Mouse (Mus musculus): ENCODE data around the gene Slc22a2. TPM values are rescaled to one million over a fixed set of nuclear protein-coding genes. Genes with fewer than 3 reads are reported as not detected.

Slc22a2 gene
- polyA plus RNA-seq, 1 experiment from 2014 or later: 1.5 TPM

- H3K9me3 ChIP-seq (ENCODE audit: control insufficient read depth, low read length): no peaks in the 10 kb centered on the region
- DNase-seq (ENCODE audit: low spot score): no peak
- H3K36me3 ChIP-seq (replicated peaks; ENCODE audit: control insufficient read depth, insufficient read depth): no peaks in the 10 kb centered on the region
- no peak overlapping the region for H3K27ac ChIP-seq
- no peak for ATAC-seq (ENCODE audit: low FRiP score)
- H3K4me1 ChIP-seq (replicated peaks; ENCODE audit: control insufficient read depth, insufficient read depth, low read length): no peaks in the 10 kb centered on the region
- H3K4me2 ChIP-seq (replicated peaks): no peak overlapping the region
- 71% methylated on average over 3 of the region's 3 CpGs for WGBS
- H3K9ac ChIP-seq: no peak overlapping the region
- H3K4me3 ChIP-seq (replicated peaks; ENCODE audit: low read length): no peak overlapping the region
- H3K27me3 ChIP-seq (ENCODE audit: control insufficient read depth, insufficient read depth, low read length): no peaks in the 10 kb centered on the region
Measured at GRCm38 (mm10) chr17:12654061-12654460, 70.1 kb downstream of the Slc22a2 start.

DNA sequence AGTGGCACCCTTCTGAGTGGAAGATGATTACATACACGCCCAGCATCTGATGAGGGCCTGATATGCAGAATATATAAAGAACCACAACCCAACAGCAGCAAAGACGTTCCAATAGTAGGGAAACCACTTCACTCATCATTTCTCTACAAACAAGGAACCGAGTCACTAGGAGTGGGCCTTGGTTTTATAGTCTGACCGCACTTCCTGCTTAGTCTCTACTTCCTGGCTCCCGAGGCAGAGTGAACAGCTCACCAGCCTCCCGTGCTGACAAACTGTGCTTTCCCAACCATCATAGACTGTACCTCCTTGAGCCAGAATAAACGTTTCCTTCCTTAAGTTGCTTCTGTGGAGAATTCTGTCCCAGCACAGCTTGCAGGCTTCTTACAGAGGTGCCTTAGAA, 71.9 kb downstream of the Slc22a2 start:
- H3K9me3 ChIP-seq (ENCODE audit: control insufficient read depth, low read length): no peaks in the 10 kb centered on the region
- no peak overlapping the region for H3K4me3 ChIP-seq (replicated peaks; ENCODE audit: low read length)
- H3K4me1 ChIP-seq (replicated peaks; ENCODE audit: control insufficient read depth, insufficient read depth, low read length): no peaks in the 10 kb centered on the region
- H3K36me3 ChIP-seq (replicated peaks; ENCODE audit: control insufficient read depth, insufficient read depth): no peaks in the 10 kb centered on the region
- WGBS: 86% methylated on average over 7 of the region's 7 CpGs
- DNase-seq (ENCODE audit: low spot score): no peak
- H3K27me3 ChIP-seq (ENCODE audit: control insufficient read depth, insufficient read depth, low read length): no peaks in the 10 kb centered on the region
- no peak overlapping the region for H3K27ac ChIP-seq
- H3K9ac ChIP-seq: no peak overlapping the region
- no peak for ATAC-seq (ENCODE audit: low FRiP score)
- H3K4me2 ChIP-seq (replicated peaks): no peak overlapping the region

- Histone ChIP-seq H3K27ac (no peak overlapping the region), H3K9me3 (ENCODE audit: control insufficient read depth, low read length) (no peaks in the 10 kb centered on the region), H3K4me2 (replicated peaks) (no peak overlapping the region), H3K27me3 (ENCODE audit: control insufficient read depth, insufficient read depth, low read length) (no peaks in the 10 kb centered on the region), H3K4me3 (replicated peaks; ENCODE audit: low read length) (no peak overlapping the region), H3K36me3 (replicated peaks; ENCODE audit: control insufficient read depth, insufficient read depth) (no peaks in the 10 kb centered on the region), H3K4me1 (replicated peaks; ENCODE audit: control insufficient read depth, insufficient read depth, low read length) (no peaks in the 10 kb centered on the region), H3K9ac (no peak overlapping the region)
- 84% methylated on average over 7 of the region's 7 CpGs for WGBS
- ATAC-seq (ENCODE audit: low FRiP score) (no peak), DNase-seq (ENCODE audit: low spot score) (no peak)
Measured at GRCm38 (mm10) chr17:12658784-12659183, 74.9 kb downstream of the Slc22a2 start.

- H3K9me3 ChIP-seq (ENCODE audit: control insufficient read depth, low read length): no peaks in the 10 kb centered on the region
- no peak overlapping the region for H3K27ac ChIP-seq
- no peak overlapping the region for H3K4me3 ChIP-seq (replicated peaks; ENCODE audit: low read length)
- no peaks in the 10 kb centered on the region for H3K36me3 ChIP-seq (replicated peaks; ENCODE audit: control insufficient read depth, insufficient read depth)
- H3K4me1 ChIP-seq (replicated peaks; ENCODE audit: control insufficient read depth, insufficient read depth, low read length): no peaks in the 10 kb centered on the region
- no peaks in the 10 kb centered on the region for H3K27me3 ChIP-seq (ENCODE audit: control insufficient read depth, insufficient read depth, low read length)
- 95% methylated on average over 10 of the region's 10 CpGs for WGBS
- no peak overlapping the region for H3K9ac ChIP-seq
- no peak for DNase-seq (ENCODE audit: low spot score)
- no peak overlapping the region for H3K4me2 ChIP-seq (replicated peaks)
- ATAC-seq (ENCODE audit: low FRiP score): no peak
Measured at GRCm38 (mm10) chr17:12659233-12659632, 75.3 kb downstream of the Slc22a2 start.

- ATAC-seq (ENCODE audit: low FRiP score): peak; percentile 27; the same call in 1 of the 2 replicates
- H3K27me3 ChIP-seq (ENCODE audit: control insufficient read depth, insufficient read depth, low read length): no peaks in the 10 kb centered on the region
- no peak overlapping the region for H3K27ac ChIP-seq
- WGBS: 78% methylated on average over 13 of the region's 13 CpGs
- no peak overlapping the region for H3K4me3 ChIP-seq (replicated peaks; ENCODE audit: low read length)
- no peaks in the 10 kb centered on the region for H3K36me3 ChIP-seq (replicated peaks; ENCODE audit: control insufficient read depth, insufficient read depth)
- DNase-seq (ENCODE audit: low spot score): peak; percentile 89
- H3K4me2 ChIP-seq (replicated peaks): no peak overlapping the region
- H3K9ac ChIP-seq: no peak overlapping the region
- H3K4me1 ChIP-seq (replicated peaks; ENCODE audit: control insufficient read depth, insufficient read depth, low read length): no peaks in the 10 kb centered on the region
- H3K9me3 ChIP-seq (ENCODE audit: control insufficient read depth, low read length): no peaks in the 10 kb centered on the region
Measured at GRCm38 (mm10) chr17:12660572-12661260, 76.8 kb downstream of the Slc22a2 start.

- H3K9me3 ChIP-seq (ENCODE audit: control insufficient read depth, low read length): no peaks in the 10 kb centered on the region
- DNase-seq (ENCODE audit: low spot score) (no peak), ATAC-seq (ENCODE audit: low FRiP score) (no peak)
- no peak overlapping the region for H3K27ac ChIP-seq
- no peaks in the 10 kb centered on the region for H3K4me1 ChIP-seq (replicated peaks; ENCODE audit: control insufficient read depth, insufficient read depth, low read length)
- no peak overlapping the region for H3K4me2 ChIP-seq (replicated peaks)
- no peaks in the 10 kb centered on the region for H3K27me3 ChIP-seq (ENCODE audit: control insufficient read depth, insufficient read depth, low read length)
- H3K36me3 ChIP-seq (replicated peaks; ENCODE audit: control insufficient read depth, insufficient read depth): no peaks in the 10 kb centered on the region
- no peak overlapping the region for H3K9ac ChIP-seq
- H3K4me3 ChIP-seq (replicated peaks; ENCODE audit: low read length): no peak overlapping the region
- 75% methylated on average over 8 of the region's 8 CpGs for WGBS
Measured at GRCm38 (mm10) chr17:12664156-12664555, 80.2 kb downstream of the Slc22a2 start.

GRCm38 (mm10) chr17:12668478-12669362, 84.8 kb downstream of the Slc22a2 start:
- Histone ChIP-seq H3K4me3 (replicated peaks; ENCODE audit: low read length) (no peak overlapping the region), H3K4me2 (replicated peaks) (no peak overlapping the region), H3K27ac (no peak overlapping the region), H3K9ac (no peak overlapping the region), H3K36me3 (replicated peaks; ENCODE audit: control insufficient read depth, insufficient read depth) (no peaks in the 10 kb centered on the region), H3K27me3 (ENCODE audit: control insufficient read depth, insufficient read depth, low read length) (no peaks in the 10 kb centered on the region), H3K4me1 (replicated peaks; ENCODE audit: control insufficient read depth, insufficient read depth, low read length) (no peaks in the 10 kb centered on the region), H3K9me3 (ENCODE audit: control insufficient read depth, low read length) (no peaks in the 10 kb centered on the region)
- DNase-seq (ENCODE audit: low spot score): no peak
- 65% methylated on average over 7 of the region's 7 CpGs for WGBS
- no peak for ATAC-seq (ENCODE audit: low FRiP score)

GRCm38 (mm10) chr17:12669363-12669679, 85.4 kb downstream of the Slc22a2 start:
- no peaks in the 10 kb centered on the region for H3K4me1 ChIP-seq (replicated peaks; ENCODE audit: control insufficient read depth, insufficient read depth, low read length)
- H3K4me3 ChIP-seq (replicated peaks; ENCODE audit: low read length): no peak overlapping the region
- ATAC-seq (ENCODE audit: low FRiP score) (no peak), DNase-seq (ENCODE audit: low spot score) (no peak)
- no peak overlapping the region for H3K4me2 ChIP-seq (replicated peaks)
- H3K27me3 ChIP-seq (ENCODE audit: control insufficient read depth, insufficient read depth, low read length): no peaks in the 10 kb centered on the region
- no peak overlapping the region for H3K27ac ChIP-seq
- no peaks in the 10 kb centered on the region for H3K9me3 ChIP-seq (ENCODE audit: control insufficient read depth, low read length)
- H3K36me3 ChIP-seq (replicated peaks; ENCODE audit: control insufficient read depth, insufficient read depth): no peaks in the 10 kb centered on the region
- H3K9ac ChIP-seq: no peak overlapping the region

DNA sequence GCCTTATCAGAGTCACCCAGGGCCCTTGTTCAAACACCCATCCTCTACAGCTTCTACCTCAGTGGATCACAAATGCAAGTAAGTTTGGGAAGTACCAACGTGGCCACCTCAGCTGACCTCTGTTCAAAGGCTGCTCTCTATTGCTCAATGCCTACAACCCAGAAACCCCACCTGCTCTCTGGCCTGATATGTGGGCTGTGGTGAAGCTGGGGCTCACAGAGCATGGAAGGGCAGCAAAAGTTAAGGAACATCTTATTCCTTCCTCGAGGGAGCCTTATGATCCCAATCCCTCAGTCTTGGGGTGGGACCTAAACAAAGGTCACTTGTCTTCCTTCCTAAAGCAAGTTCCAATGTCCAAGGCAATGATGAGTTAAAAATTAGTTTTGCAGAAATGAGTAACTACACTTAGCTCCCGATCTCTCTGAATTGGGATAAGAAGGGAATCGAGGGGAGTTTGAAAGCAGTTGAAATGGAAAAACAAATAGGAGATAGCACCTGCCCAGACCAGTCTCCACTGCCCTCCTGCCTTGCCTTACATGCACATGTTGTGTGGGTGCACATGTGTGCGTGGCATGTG, 87.2 kb downstream of the Slc22a2 start:
- DNase-seq (ENCODE audit: low spot score) (no peak), ATAC-seq (ENCODE audit: low FRiP score) (no peak)
- H3K9me3 ChIP-seq (ENCODE audit: control insufficient read depth, low read length): no peaks in the 10 kb centered on the region
- 89% methylated on average over 5 of the region's 5 CpGs for WGBS
- no peak overlapping the region for H3K4me3 ChIP-seq (replicated peaks; ENCODE audit: low read length)
- H3K4me1 ChIP-seq (replicated peaks; ENCODE audit: control insufficient read depth, insufficient read depth, low read length): no peaks in the 10 kb centered on the region
- H3K4me2 ChIP-seq (replicated peaks): no peak overlapping the region
- H3K36me3 ChIP-seq (replicated peaks; ENCODE audit: control insufficient read depth, insufficient read depth): no peaks in the 10 kb centered on the region
- no peak overlapping the region for H3K9ac ChIP-seq
- H3K27ac ChIP-seq: no peak overlapping the region
- no peaks in the 10 kb centered on the region for H3K27me3 ChIP-seq (ENCODE audit: control insufficient read depth, insufficient read depth, low read length)
